Mouse (Mus musculus) intestine, embryonic 14.5 days (tissue): Measurements from ENCODE around the gene Ryr1. TPM values are rescaled to one million over a fixed set of nuclear protein-coding genes. Genes with fewer than 3 reads are reported as not detected.

ENCODE experiments used
- ATAC-seq: fragments of 200-750 bp; cut with Nextera tagmentation; replicated peaks from 2 replicates; pipeline ENCODE4 v1.8.0; 2017; ENCODE audit warnings: low read depth, moderate number of reproducible peaks, moderate TSS enrichment, moderate library complexity; ENCODE audit not compliant: low FRiP score, low TSS enrichment
- DNase-seq: peaks from one replicate; pipeline ENCODE4 v3.0.0-alpha.2; 2018; ENCODE audit warnings: low spot score
- H3K27ac ChIP-seq: fragments of 300-500 bp; sonication (generic); 2 replicates; pipeline ENCODE4 v1.5.1; 2014; ENCODE audit warnings: low read depth, mild to moderate bottlenecking, control low read depth
- H3K27me3 ChIP-seq: fragments of 300-500 bp; sonication (generic); replicated peaks from 2 replicates; pipeline ENCODE4 v1.6.1; 2014; ENCODE audit warnings: low read length, control low read depth; ENCODE audit not compliant: control insufficient read depth, insufficient read depth
- H3K36me3 ChIP-seq: fragments of 300-500 bp; sonication (generic); 2 replicates; pipeline ENCODE4 v1.6.1; 2014; ENCODE audit warnings: low read length, control low read depth; ENCODE audit not compliant: control insufficient read depth, insufficient read depth
- H3K4me1 ChIP-seq: fragments of 300-500 bp; sonication (generic); replicated peaks from 2 replicates; pipeline ENCODE4 v1.6.1; 2014; ENCODE audit warnings: low read length, control low read depth, mixed read lengths; ENCODE audit not compliant: control insufficient read depth, insufficient read depth
- H3K4me2 ChIP-seq: fragments of 300-500 bp; sonication (generic); 2 replicates; pipeline ENCODE4 v1.6.1; 2014; ENCODE audit warnings: low read length
- H3K4me3 ChIP-seq: fragments of 300-500 bp; sonication (generic); 2 replicates; pipeline ENCODE4 v1.5.1; 2014; ENCODE audit warnings: low read depth, low read length, control low read depth, mixed read lengths
- H3K9ac ChIP-seq: fragments of 300-500 bp; sonication (generic); 2 replicates; pipeline ENCODE4 v1.6.1; 2014; ENCODE audit warnings: mild to moderate bottlenecking, low read length
- H3K9me3 ChIP-seq: fragments of 300-500 bp; sonication (generic); 2 replicates; pipeline ENCODE4 v1.6.1; 2016; ENCODE audit warnings: low read length, control low read depth; ENCODE audit not compliant: control insufficient read depth
- WGBS: fragments of 180-500 bp; shearing (Covaris S2); extraction: QIAGEN DNeasy Blood & Tissue Kit; methylation state at CpG from one replicate; pipeline ENCODE4 v1.1.7; 2014; 5-methylcytosine and 5-hydroxymethylcytosine counted together
- polyA plus RNA-seq: library from polyadenylated mRNA; unstranded; fragments of >200 nt; fragmentation: Nextera tagmentation; extraction: Ambion mirVana; gene quantifications from 2 replicates; pipeline ENCODE4 v1.2.1, GENCODE M21; 2014

Ryr1 gene
- 0.70 and 0.80 TPM in 2 replicates for polyA plus RNA-seq

DNA sequence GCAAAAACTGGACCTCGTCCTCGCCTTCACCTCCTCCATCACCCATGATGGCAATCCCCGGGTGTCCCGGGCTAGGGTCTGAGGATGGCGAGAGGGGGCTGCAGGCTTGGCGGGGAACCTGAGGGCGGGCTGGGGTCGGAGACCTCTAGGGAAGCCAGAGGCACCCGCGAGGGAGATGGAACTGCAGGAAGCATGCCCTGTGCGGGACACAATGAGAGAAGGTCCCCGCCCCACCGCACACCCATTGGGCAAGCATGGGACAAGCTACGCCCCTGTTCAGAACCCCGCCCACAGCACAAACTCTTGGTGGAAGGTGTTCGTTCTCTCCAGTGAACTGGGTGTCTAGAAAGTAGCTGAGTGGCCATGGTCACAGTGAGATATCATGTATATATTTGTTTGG lies at the start of gene Ryr1:
Ryr1 (minus strand) TSS at position 210 of the 400 bp plus-strand sequence.
- DNase-seq (peak; percentile 77), ATAC-seq (peak; percentile 76)
- Histone ChIP-seq H3K4me1 (peaks cover 11% of the 10 kb centered on the region; the same call in 1 of the 2 replicates), H3K27me3 (no peaks in the 10 kb centered on the region), H3K4me3 (peak within 1 kb of the TSS; percentile 43), H3K27ac (no peak within 1 kb of the TSS), H3K36me3 (no peaks in the 10 kb centered on the region), H3K4me2 (peak within 1 kb of the TSS; percentile 85), H3K9me3 (no peaks in the 10 kb centered on the region), H3K9ac (peak within 1 kb of the TSS; percentile 31)
- under 1% methylated on average over 16 of the region's 16 CpGs for WGBS

DNA sequence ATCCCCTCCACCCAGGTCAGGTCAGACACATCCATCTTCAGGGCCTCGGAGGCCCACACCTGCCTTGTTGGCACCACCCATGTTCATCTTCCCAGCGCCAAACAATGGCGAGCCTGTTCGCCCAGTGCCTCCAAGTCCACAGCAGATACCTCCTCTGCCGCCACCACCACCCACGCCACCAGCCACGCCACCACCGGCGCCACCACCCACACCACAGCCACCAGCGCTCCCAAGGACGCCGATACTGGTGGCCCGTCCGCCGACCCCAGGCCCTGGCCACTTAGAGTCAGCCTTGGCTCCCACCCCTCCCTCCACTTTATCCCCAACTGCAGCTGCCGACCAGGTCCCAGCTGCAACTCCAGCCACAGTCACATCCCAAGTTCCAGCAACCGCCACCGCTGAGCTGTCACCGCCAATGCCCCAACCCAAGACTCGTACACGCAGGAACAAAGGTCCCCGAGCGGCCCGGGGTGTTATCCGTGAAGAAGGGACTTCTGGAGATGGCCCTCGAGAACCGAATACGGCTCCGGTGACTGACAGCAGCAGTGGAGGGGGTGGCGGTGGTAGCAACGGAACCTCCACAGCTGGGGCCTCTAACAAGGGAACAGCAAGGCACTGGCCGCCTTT lies 47.5 kb upstream of the Ryr1 start:
- Histone ChIP-seq H3K27ac (no peak overlapping the region), H3K4me3 (no peak overlapping the region), H3K4me1 (peaks cover 16% of the 10 kb centered on the region), H3K36me3 (peaks cover 46% of the 10 kb centered on the region), H3K9me3 (no peaks in the 10 kb centered on the region), H3K4me2 (no peak overlapping the region), H3K9ac (no peak overlapping the region), H3K27me3 (peaks cover 37% of the 10 kb centered on the region)
- DNase-seq (peak; percentile 56), ATAC-seq (no peak)
- 37% methylated on average over 32 of the region's 32 CpGs for WGBS

DNA sequence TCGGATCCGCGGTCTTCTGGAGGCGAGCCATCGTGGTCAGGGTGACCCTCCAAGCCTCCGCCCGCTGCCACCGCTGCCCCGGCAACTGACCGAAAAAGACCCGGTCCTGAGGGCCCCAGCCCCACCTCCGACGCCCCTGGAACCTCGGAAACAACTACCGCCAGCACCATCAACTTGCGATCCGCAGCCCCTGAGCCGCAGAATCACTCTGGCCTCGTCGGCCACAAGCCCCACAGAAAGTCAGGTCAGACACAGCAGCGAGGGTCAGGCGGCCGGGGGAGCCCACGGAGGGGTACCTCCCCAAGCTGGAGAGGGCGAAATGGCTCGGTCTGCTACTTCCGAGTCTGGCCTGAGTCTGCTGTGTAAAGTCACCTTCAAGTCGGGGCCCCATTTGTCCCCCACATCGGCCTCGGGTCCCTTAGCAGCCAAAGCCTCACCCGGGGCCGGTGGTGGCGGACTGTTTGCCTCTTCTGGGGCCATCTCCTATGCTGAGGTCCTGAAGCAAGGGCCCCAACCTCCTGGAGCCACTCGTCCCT lies 46.7 kb upstream of the Ryr1 start:
- Histone ChIP-seq H3K27ac (no peak overlapping the region), H3K9me3 (no peaks in the 10 kb centered on the region), H3K4me2 (peak overlapping the region; percentile 64), H3K9ac (peak overlapping the region; percentile 32; the same call in 1 of the 2 replicates), H3K4me3 (peak overlapping the region; percentile 56), H3K36me3 (peaks cover 39% of the 10 kb centered on the region), H3K4me1 (peaks cover 16% of the 10 kb centered on the region), H3K27me3 (peaks cover 37% of the 10 kb centered on the region)
- no peak for ATAC-seq
- WGBS, result 6% methylated on average over 32 of the region's 34 CpGs
- peak; percentile 60 for DNase-seq

DNA sequence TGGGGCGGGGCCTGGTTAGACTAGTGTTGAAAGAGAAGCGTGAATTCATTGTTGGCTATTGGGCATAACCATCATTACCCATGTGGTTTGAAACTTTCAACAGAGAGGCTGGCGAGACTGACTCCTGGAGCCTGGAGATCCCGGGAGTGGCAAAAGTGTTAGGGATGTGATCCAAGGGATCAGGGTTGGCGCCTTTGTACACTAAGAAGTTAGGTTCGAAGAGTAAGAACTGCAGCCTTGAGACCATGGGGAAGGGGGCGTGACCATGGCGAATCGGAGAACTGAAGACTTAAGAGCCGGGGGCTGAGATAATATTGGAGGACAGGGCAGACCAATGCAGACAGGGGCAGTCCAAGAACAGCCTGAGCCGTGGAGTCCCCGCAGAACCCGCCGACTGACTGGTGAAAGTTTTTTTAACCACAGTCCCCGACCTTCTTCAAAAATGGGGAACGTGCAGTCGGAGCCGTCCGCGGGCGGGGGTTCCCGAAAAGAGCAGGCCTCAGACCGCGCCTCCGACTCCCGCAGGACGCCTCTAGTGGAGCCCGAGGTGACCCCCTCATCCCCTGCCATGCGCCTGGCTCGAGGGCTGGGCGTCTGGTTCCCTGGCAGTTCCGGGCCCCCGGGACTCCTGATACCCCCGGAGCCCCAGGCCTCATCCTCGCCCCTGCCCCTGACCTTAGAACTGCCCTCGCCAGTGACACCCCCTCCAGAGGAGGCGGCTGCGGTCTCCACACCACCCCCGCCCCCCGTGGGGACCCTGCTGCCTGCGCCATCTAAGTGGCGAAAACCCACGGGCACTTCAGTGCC lies 46.0 kb upstream of the Ryr1 start:
- peak overlapping the region; percentile 56 for H3K4me3 ChIP-seq
- H3K36me3 ChIP-seq, result peaks cover 32% of the 10 kb centered on the region
- H3K9ac ChIP-seq, result peak overlapping the region; percentile 32; the same call in 1 of the 2 replicates
- peak overlapping the region; percentile 64 for H3K4me2 ChIP-seq
- no peak overlapping the region for H3K27ac ChIP-seq
- 2% methylated on average over 43 of the region's 43 CpGs for WGBS
- ATAC-seq (no peak), DNase-seq (peak; percentile 62)
- peaks cover 37% of the 10 kb centered on the region for H3K27me3 ChIP-seq
- no peaks in the 10 kb centered on the region for H3K9me3 ChIP-seq
- H3K4me1 ChIP-seq, result peaks cover 16% of the 10 kb centered on the region

DNA sequence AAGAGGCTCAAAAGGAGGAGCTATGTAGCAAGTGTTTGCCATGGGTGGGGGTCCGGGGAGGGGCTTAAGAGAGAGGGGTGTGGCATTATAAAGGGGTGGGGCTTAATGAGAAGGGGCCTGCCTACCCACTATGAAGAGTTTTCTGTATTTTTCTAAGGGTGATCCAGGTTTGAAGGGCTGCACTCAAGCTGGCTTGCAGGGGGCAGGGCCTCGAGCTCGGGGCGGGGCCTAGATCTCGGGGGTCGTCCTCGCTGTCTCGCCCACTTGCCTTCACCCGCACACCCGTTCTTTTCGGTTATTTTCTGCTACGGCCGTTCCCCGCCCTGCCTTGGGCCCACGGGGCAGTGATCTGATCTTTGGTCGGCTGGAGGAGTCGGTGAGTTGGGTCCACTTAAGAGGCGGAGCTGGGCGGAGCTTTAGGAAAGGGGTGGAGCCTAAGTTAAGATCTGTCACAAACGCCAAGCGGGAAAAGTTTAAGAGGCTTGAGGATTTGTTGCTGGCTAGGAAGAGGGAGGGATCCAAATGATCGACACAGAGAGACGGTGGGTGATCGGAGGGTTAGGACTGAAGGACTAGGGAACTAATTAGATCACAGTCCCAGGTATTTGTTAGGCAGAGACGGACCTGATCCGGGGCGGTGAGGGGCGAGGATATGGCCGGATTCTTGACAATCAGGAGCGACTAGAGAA lies 45.2 kb upstream of the Ryr1 start, which contains the start of the genes Ggn and Spred3:
Ggn (plus strand) TSS at position 145 of the 689 bp plus-strand sequence.
Spred3 (minus strand) TSS at position 346 of the 689 bp plus-strand sequence.
- WGBS, result 1% methylated on average over 30 of the region's 30 CpGs
- Histone ChIP-seq H3K9me3 (no peaks in the 10 kb centered on the region), H3K4me1 (peaks cover 16% of the 10 kb centered on the region), H3K4me2 (peak within 1 kb of the TSS; percentile 64), H3K9ac (peak within 1 kb of the TSS; percentile 44), H3K27me3 (peaks cover 37% of the 10 kb centered on the region), H3K27ac (peak within 1 kb of the TSS; percentile 52; the same call in 1 of the 2 replicates), H3K4me3 (peak within 1 kb of the TSS; percentile 56), H3K36me3 (peaks cover 25% of the 10 kb centered on the region)
- peak; percentile 92 for DNase-seq
- peak; percentile 75 for ATAC-seq

DNA sequence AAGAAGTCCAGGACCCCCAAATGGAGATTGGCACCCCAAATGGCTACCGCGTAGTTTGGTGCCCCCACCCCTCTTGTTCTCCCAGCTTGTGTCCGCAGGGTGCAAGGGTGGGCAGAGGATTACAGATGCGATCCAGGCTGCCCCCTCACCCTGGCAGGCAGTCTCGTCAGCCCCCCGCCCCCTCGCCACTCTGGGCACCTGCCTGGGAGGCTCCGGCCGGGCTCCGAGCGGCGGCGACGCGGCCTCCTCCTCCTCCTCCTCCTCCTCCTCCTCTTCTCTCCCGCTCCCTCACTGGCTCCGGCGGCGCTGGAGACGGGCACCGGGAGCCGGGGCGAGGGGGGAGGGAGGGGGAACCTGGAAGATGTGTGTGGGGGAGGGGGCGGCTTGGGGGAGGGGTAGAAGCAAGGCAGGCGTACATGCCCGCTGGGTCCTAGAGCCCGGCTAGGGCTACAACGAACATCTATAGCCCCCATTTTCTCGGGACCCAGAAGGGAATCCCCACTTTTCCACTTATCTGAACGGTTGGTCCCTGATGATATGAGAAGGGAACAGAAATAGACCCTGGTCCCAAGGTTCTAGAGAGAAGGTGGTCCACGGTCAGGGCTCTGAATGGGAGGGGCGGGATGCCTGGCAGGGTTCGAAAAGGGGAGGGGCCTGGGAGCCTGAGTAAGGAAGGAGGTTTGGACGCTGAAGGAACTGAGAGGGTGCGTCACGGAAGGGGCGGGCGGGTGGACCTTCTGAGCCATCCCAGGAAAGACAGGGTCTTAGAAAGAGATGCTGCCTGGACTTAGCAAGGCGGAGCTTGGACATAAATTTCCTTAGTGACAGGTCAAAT lies 44.5 kb upstream of the Ryr1 start:
- no peaks in the 10 kb centered on the region for H3K9me3 ChIP-seq
- H3K27ac ChIP-seq, result peak overlapping the region; percentile 52; the same call in 1 of the 2 replicates
- peak overlapping the region; percentile 64 for H3K4me2 ChIP-seq

DNA sequence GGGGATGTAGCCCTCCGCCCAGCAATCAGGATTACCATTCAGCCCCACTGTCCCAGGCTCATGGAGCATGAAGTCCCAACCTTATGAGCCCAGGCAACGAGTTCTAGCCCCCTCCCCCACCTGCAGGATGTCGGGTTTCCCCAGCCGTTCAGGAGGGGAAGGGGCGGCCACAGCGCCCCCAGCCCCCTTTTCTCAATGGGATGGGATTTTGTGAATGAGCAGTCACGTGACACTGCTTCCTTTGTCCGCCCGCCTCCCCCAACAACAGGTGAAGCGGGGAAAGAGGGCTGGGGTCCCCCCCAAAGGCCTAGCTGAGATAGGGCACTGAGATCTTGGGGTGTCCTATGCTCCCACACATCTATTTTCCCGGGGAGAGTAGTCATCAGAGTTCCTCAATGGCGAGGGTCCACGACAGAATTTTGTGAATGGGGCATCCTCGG lies 43.8 kb upstream of the Ryr1 start:
- peak overlapping the region; percentile 56 for H3K4me3 ChIP-seq
- H3K4me1 ChIP-seq, result peaks cover 16% of the 10 kb centered on the region
- peaks cover 31% of the 10 kb centered on the region for H3K27me3 ChIP-seq
- no peaks in the 10 kb centered on the region for H3K9me3 ChIP-seq
- ATAC-seq, result no peak
- peak; percentile 71 for DNase-seq
- peak overlapping the region; percentile 44 for H3K9ac ChIP-seq
- H3K4me2 ChIP-seq, result peak overlapping the region; percentile 64
- H3K36me3 ChIP-seq, result peaks cover 14% of the 10 kb centered on the region
- no peak overlapping the region for H3K27ac ChIP-seq
- under 1% methylated on average over 13 of the region's 14 CpGs for WGBS

More for the DNA sequence above, 44.5 kb upstream of the Ryr1 start:
- H3K9ac ChIP-seq, result peak overlapping the region; percentile 44
- H3K4me1 ChIP-seq, result peaks cover 16% of the 10 kb centered on the region
- under 1% methylated on average over 30 of the region's 39 CpGs for WGBS
- ATAC-seq, result peak; percentile 79
- DNase-seq, result peak; percentile 90
- H3K36me3 ChIP-seq, result peaks cover 20% of the 10 kb centered on the region
- H3K27me3 ChIP-seq, result peaks cover 35% of the 10 kb centered on the region
- H3K4me3 ChIP-seq, result peak overlapping the region; percentile 56
